Mouse (Mus musculus) urinary bladder, postnatal 14 days (tissue): ENCODE data around the gene Grap2.

Source experiments
- DNase-seq: peaks from one replicate; pipeline ENCODE4 v3.0.0; 2021; ENCODE audit warnings: low spot score

Gene Grap2

GRCm38 (mm10) chr15:80572291-80572690, at the start of gene Grap2:
Gene Grap2 (plus strand): TSS chr15:80572594.
- DNase-seq = no peak

- no peak for DNase-seq
These were observed 42.2 kb upstream of the Grap2 start for GRCm38 (mm10) chr15:80529955-80530869.

- no peak for DNase-seq
These were observed 41.4 kb upstream of the Grap2 start for GRCm38 (mm10) chr15:80531026-80531425.

GRCm38 (mm10) chr15:80532281-80533072, 39.9 kb upstream of the Grap2 start:
- DNase-seq = no peak

GRCm38 (mm10) chr15:80533274-80533673, 39.1 kb upstream of the Grap2 start:
- DNase-seq = no peak

- DNase-seq = no peak
These were observed 36.3 kb upstream of the Grap2 start for GRCm38 (mm10) chr15:80536051-80536450.

GRCm38 (mm10) chr15:80538075-80538474, 34.3 kb upstream of the Grap2 start:
- no peak for DNase-seq

GRCm38 (mm10) chr15:80538671-80539340, 33.6 kb upstream of the Grap2 start:
- DNase-seq = no peak

- DNase-seq = no peak
These were observed 28.3 kb upstream of the Grap2 start for GRCm38 (mm10) chr15:80544115-80544514.

GRCm38 (mm10) chr15:80545430-80545829, 27.0 kb upstream of the Grap2 start:
- DNase-seq = no peak

GRCm38 (mm10) chr15:80554860-80555822, 17.3 kb upstream of the Grap2 start:
- no peak for DNase-seq

- DNase-seq = no peak
These were observed 16.4 kb upstream of the Grap2 start for GRCm38 (mm10) chr15:80556021-80556420.

GRCm38 (mm10) chr15:80557745-80558144, 14.6 kb upstream of the Grap2 start:
- DNase-seq = no peak

GRCm38 (mm10) chr15:80559534-80559933, 12.9 kb upstream of the Grap2 start:
- DNase-seq = no peak

GRCm38 (mm10) chr15:80559978-80560377, 12.4 kb upstream of the Grap2 start:
- no peak for DNase-seq

- DNase-seq = peak; percentile 62
These were observed 11.5 kb upstream of the Grap2 start for GRCm38 (mm10) chr15:80560646-80561580.

- no peak for DNase-seq
These were observed 9.9 kb upstream of the Grap2 start for GRCm38 (mm10) chr15:80562446-80562845.

GRCm38 (mm10) chr15:80563634-80564208, 8.7 kb upstream of the Grap2 start:
- DNase-seq = no peak

- no peak for DNase-seq
These were observed 7.2 kb upstream of the Grap2 start, which contains the start of gene Enthd1 for GRCm38 (mm10) chr15:80565106-80565665. Gene Enthd1 (minus strand): TSS chr15:80565156.
